In the genomic region with DNA sequence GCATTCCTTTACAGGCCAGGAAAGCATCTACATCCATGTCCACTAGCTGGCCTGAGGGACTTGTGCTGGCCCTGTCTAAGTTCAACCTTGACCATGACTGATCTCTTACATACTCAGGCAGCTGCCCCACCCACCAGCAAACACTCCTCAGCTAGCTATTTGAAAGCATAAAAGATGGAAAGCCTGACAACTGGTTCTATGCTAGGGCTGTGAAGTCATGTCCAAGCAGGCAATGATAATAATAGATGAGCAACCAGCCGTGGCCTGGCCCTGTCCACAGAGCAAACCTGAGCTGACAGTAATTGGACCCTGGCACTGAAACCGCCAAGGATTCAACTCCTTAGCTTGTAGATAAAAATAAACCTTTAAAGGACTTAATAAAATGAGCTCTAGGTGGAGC, we compare ENCODE assay signal across 12 mouse cellular contexts.
A peak's percentile ranks its signal among the peaks of the same experiment; 100 is the strongest.
DNase-seq lines count a peak whose midpoint lies in the region; ATAC-seq and TF ChIP-seq lines count a peak whose summit lies in the region.
"Had no signal": no experiment of that assay in that cellular context is flagged by ENCODE, and none has a peak within 500 bp of the region (broad histone marks: within the 10 kb centered on the region; RNA-seq: fewer than 3 reads in every experiment).

No protein-coding gene starts in this region.

- no peak overlapping the region for H3K4me2 ChIP-seq in hindbrain, postnatal 0 days (ENCODE audit: low read depth, low read length)
- no peak overlapping the region for H3K4me2 ChIP-seq in liver, postnatal 0 days (ENCODE audit: low read depth, low read length)

- no peak overlapping the region for H3K4me3 ChIP-seq in hindbrain, postnatal 0 days (ENCODE audit: low read length)
- no peak overlapping the region for H3K4me3 ChIP-seq in liver, postnatal 0 days (ENCODE audit: low read depth, low read length)

- no peak for TF ChIP-seq EP300 in liver, postnatal 0 days (IDR thresholded peaks at IDR 0.05; ENCODE audit: low read depth)

- no peak for DNase-seq in cerebellum, postnatal 4 days (ENCODE audit: low spot score in 2 of 2)
- peak; percentile 3 for DNase-seq in ovary, postnatal 36 days (ENCODE audit: low spot score)
- DNase-seq in ovary, postnatal 14 days (ENCODE audit: low spot score) = no peak
- DNase-seq in hindbrain, postnatal 0 days (ENCODE audit: low spot score) = peak; percentile 25
- DNase-seq in retina, postnatal 1 day = peak; percentile 76
- no peak for DNase-seq in liver, postnatal 0 days
- DNase-seq in ovary, postnatal 10 days (ENCODE audit: low spot score) = no peak
- DNase-seq: liver; lung, postnatal 4 days had no signal

- H3K9ac ChIP-seq in hindbrain, postnatal 0 days (replicated peaks; ENCODE audit: low read length) = no peak overlapping the region
- no peak overlapping the region for H3K9ac ChIP-seq in liver, postnatal 0 days (replicated peaks)

- H3K36me3 ChIP-seq in hindbrain, postnatal 0 days (ENCODE audit: insufficient read depth, low read length) = no peaks in the 10 kb centered on the region
- H3K36me3 ChIP-seq in liver, postnatal 0 days (replicated peaks; ENCODE audit: insufficient read depth, low read length) = no peaks in the 10 kb centered on the region

- H3K27me3 ChIP-seq in hindbrain, postnatal 0 days (ENCODE audit: insufficient read depth, low read length) = no peaks in the 10 kb centered on the region
- no peaks in the 10 kb centered on the region for H3K27me3 ChIP-seq in liver, postnatal 0 days (ENCODE audit: insufficient read depth, low read length)
- H3K27me3 ChIP-seq: Patski had no signal

- peak overlapping the region; percentile 36; the same call in 1 of the 2 replicates for H3K27ac ChIP-seq in hindbrain, postnatal 0 days
- H3K27ac ChIP-seq in liver, postnatal 0 days (ENCODE audit: low read depth) = no peak overlapping the region

- no peaks in the 10 kb centered on the region for H3K9me3 ChIP-seq in hindbrain, postnatal 0 days (ENCODE audit: low read length)
- no peaks in the 10 kb centered on the region for H3K9me3 ChIP-seq in liver, postnatal 0 days (ENCODE audit: low read length)

- TF ChIP-seq CTCF in hindbrain, postnatal 0 days (IDR thresholded peaks at IDR 0.05; ENCODE audit: low read depth) = no peak
- no peak for TF ChIP-seq CTCF in liver, postnatal 0 days (IDR thresholded peaks at IDR 0.05; ENCODE audit: low read depth)

- no peaks in the 10 kb centered on the region; the same call in 1 of the 2 replicates for H3K4me1 ChIP-seq in hindbrain, postnatal 0 days (ENCODE audit: insufficient read depth, low read length)
- no peaks in the 10 kb centered on the region for H3K4me1 ChIP-seq in liver, postnatal 0 days (ENCODE audit: insufficient read depth)

- peak; percentile 57 for ATAC-seq in cerebellum, adult (ENCODE audit: insufficient number of reproducible peaks, low FRiP score, low TSS enrichment)
- peak; percentile 61 for ATAC-seq in hindbrain, postnatal 0 days
- no peak for ATAC-seq in liver, postnatal 0 days
- ATAC-seq: inflammation-experienced regulatory T-cells, adult 6 months; Patski had no signal

- 39% methylated on average over 2 of the region's 2 CpGs for WGBS in hindbrain, postnatal 0 days
- WGBS in liver, postnatal 0 days (ENCODE audit: insufficient replicate concordance) = 80% methylated on average over 2 of the region's 2 CpGs

Comparison
In these comparisons a context has a peak if more than half of its experiments do, and no peak if none do; other contexts are left out.
1. DNase-seq: peak in ovary, postnatal 36 days (single experiment), hindbrain, postnatal 0 days (single experiment) and retina, postnatal 1 day (single experiment); none in cerebellum, postnatal 4 days (0 of 2), ovary, postnatal 14 days (single experiment), liver, postnatal 0 days (single experiment) and ovary, postnatal 10 days (single experiment).